Mouse (Mus musculus) cerebellum, adult 2 months (tissue): Measurements from ENCODE around the gene Pacs1. TPM values are rescaled to one million over a fixed set of nuclear protein-coding genes. Genes with fewer than 3 reads are reported as not detected.

ENCODE experiments used
- DNase-seq, 2 experiments: peaks; one replicate each; pipeline ENCODE4 v3.0.0; 2021
- H3K27ac ChIP-seq: fragments of 200-500 bp; 2 replicates; pipeline ENCODE4 v1.5.1; 2012; ENCODE audit warnings: low read length, control low read depth, inconsistent platforms; ENCODE audit not compliant: insufficient read depth
- H3K27me3 ChIP-seq: fragments of 200-500 bp; 2 replicates; pipeline ENCODE4 v1.6.1; 2012; ENCODE audit warnings: inconsistent platforms, mild to moderate bottlenecking, low read length, moderate library complexity; ENCODE audit not compliant: control insufficient read depth, insufficient read depth
- H3K4me1 ChIP-seq: fragments of 200-500 bp; 2 replicates; pipeline ENCODE4 v1.6.1; 2011; ENCODE audit warnings: low read length; ENCODE audit not compliant: control insufficient read depth, insufficient read depth
- H3K4me3 ChIP-seq: fragments of 200-500 bp; replicated peaks from 2 replicates; pipeline ENCODE3; 2011; ENCODE audit warnings: mild to moderate bottlenecking, low read depth, low read length, control low read depth; ENCODE audit not compliant: insufficient read depth
- CTCF ChIP-seq: fragments of 200-500 bp; IDR thresholded peaks from 2 replicates; pipeline ENCODE4 v1.5.1; 2011; ENCODE audit warnings: low read depth, mild to moderate bottlenecking, control low read depth, low read length, moderate library complexity, borderline replicate concordance; ENCODE audit not compliant: insufficient read depth
- POLR2A ChIP-seq: fragments of 200-500 bp; IDR thresholded peaks from 2 replicates; pipeline ENCODE4 v1.6.1; 2011; ENCODE audit warnings: low read length, control low read depth, borderline replicate concordance; ENCODE audit not compliant: insufficient read depth
- WGBS: fragments of 180-500 bp; shearing (Covaris S2); methylation state at CpG from one replicate; pipeline ENCODE4 v1.1.7; 2018; 5-methylcytosine and 5-hydroxymethylcytosine counted together
- polyA plus RNA-seq: library from polyadenylated mRNA; depleted of rRNA; stranded (reverse); fragments of >200 nt; gene quantifications from 2 replicates; pipeline ENCODE4 v1.2.3, GENCODE M21; 2012

The Pacs1 gene
- polyA plus RNA-seq, 1 experiment: 26.7 TPM

DNA sequence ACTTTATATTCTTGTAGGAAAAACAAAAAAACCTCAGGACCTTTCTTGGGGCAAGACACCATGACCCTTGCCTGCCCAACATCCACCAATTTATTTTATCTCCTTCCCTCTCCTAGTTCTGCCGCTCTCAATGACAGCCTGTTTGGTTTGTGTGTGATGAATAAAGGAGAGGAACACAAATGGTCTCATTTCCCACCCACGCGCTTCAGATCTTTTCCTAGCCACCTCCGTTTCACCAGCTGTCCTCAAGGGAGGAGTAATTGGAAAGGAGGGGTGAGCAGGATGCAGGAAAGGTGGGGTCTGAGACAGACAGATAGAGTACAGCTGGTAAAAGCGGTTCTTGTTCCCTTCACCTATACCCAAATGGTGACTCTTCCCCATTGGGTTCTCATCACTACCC is 23.7 kb upstream of the Pacs1 start:
- TF ChIP-seq CTCF: no peak
- no peak for TF ChIP-seq POLR2A
- H3K4me1 ChIP-seq: peaks cover 10% of the 10 kb centered on the region
- H3K27ac ChIP-seq: no peak overlapping the region
- WGBS: 88% methylated on average over 5 of the region's 5 CpGs
- no peaks in the 10 kb centered on the region for H3K27me3 ChIP-seq
- H3K4me3 ChIP-seq: no peak overlapping the region
- DNase-seq: no peak

DNA sequence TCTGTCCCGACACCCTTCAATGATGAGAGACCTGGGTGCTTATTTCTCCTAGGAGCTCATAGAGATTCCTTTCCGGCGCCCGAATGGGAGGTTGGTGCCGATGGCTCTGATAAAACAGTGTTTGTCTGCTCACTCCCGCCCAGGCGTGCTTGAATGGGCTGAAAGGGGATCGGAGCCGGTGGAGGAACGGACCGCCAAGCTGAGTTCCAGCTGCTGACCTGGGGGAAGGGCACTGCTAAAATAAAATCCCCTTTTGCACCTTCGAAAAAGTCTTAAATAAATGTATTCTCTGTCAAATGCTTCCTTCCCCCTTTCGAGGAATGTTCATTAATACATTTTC is 22.8 kb upstream of the Pacs1 start:
- TF ChIP-seq POLR2A (no peak), CTCF (no peak)
- H3K27me3 ChIP-seq: no peaks in the 10 kb centered on the region
- H3K4me3 ChIP-seq: peak overlapping the region; percentile 64
- no peak for DNase-seq
- peaks cover 10% of the 10 kb centered on the region for H3K4me1 ChIP-seq
- 3% methylated on average over 13 of the region's 13 CpGs for WGBS
- H3K27ac ChIP-seq: peak overlapping the region; percentile 67

DNA sequence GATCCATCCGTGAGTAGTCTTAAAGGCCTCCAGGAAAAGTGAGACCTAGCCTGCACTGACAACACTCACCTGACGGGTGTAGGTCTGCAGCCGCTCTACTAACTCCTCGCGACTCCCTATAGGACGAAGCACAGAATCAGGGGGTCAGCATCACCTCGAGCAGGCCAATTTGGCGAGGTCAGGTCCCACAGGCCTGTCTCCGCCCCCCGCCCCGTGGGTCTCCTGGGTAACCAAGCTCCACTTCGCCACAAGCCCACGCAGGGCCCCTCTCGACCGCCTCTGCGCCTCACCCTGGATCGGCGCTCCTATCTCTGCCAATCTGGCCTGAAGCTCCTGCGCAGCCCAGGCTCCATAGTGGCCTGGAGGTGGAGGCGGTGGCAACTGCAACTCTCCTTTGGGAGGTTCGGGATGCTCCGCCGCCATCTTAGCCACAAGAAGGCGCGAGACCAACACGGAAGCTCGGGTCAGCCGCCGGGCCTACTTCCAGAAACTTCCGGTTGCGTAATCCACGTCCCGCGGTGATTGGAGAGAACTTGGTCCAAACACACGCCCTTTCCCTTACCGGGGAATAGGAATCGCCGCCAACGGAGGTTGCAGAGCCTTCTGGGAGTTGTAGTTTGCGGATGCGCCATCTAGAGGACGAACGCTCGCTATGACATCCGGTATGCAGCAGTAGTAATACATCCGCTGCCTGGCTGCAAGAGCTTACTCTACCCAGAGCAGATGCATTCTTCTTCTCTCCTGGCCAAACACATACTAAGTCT is 22.2 kb upstream of the Pacs1 start, which contains the start of gene Sf3b2:
Gene Sf3b2 (minus strand): TSS at position 484 of the 764 bp plus-strand sequence.
- WGBS: under 1% methylated on average over 46 of the region's 46 CpGs
- H3K27me3 ChIP-seq: no peaks in the 10 kb centered on the region
- H3K27ac ChIP-seq: peak within 1 kb of the TSS; percentile 67
- H3K4me1 ChIP-seq: peaks cover 6% of the 10 kb centered on the region; the same call in 1 of the 2 replicates
- DNase-seq: peak; percentile 99 to 100
- TF ChIP-seq CTCF (peak; percentile 65), POLR2A (peak; percentile 76; the same call in 1 of the 2 replicates)
- H3K4me3 ChIP-seq: peak within 1 kb of the TSS; percentile 87

DNA sequence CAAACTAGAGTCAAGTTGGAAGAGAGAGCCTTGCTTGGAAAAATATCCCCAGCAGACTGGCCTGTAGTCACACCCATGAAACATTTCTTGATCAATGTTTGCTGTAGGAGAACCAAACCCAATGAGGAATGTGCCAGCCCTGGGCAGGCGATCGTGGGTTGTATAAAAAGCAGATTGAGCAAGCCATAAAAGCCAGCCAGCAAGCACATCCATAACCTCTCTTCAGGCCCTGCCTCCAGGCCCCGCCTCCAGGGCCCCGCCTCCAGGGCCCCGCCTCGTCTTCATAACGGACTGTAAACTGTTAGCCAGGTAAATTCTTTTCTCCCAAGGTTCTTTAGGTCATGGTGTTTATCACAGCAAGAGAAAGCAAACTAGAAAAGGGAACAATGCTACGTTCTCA is 5.5 kb upstream of the Pacs1 start:
- Histone ChIP-seq H3K27me3 (no peaks in the 10 kb centered on the region), H3K27ac (no peak overlapping the region), H3K4me3 (no peak overlapping the region), H3K4me1 (no peaks in the 10 kb centered on the region)
- DNase-seq: no peak
- TF ChIP-seq POLR2A (no peak), CTCF (no peak)
- 83% methylated on average over 8 of the region's 8 CpGs for WGBS

DNA sequence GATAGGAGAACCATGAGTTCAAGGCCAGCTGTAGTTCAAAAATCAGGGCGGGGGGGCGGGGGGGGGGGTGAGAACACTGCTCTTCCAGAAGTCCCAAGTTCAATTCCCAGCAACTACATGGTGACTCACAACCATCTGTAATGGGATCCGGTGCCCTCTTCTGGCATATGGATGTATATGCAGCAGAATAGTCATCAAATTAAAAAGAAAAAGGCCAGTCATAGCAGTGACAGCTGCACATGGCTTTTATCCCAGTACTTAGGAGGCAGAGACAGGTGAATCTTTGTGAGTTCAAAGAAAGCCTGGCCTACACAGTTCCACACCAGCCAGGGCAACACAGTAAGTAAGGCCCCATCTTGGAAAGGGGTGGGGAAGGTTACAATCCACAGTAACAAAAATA is 4.2 kb upstream of the Pacs1 start:
- no peak for DNase-seq
- no peaks in the 10 kb centered on the region; the same call in 1 of the 2 replicates for H3K4me1 ChIP-seq
- TF ChIP-seq POLR2A (no peak), CTCF (no peak)
- H3K4me3 ChIP-seq: no peak overlapping the region
- WGBS: 98% methylated on average over 3 of the region's 3 CpGs
- H3K27me3 ChIP-seq: no peaks in the 10 kb centered on the region
- H3K27ac ChIP-seq: no peak overlapping the region

DNA sequence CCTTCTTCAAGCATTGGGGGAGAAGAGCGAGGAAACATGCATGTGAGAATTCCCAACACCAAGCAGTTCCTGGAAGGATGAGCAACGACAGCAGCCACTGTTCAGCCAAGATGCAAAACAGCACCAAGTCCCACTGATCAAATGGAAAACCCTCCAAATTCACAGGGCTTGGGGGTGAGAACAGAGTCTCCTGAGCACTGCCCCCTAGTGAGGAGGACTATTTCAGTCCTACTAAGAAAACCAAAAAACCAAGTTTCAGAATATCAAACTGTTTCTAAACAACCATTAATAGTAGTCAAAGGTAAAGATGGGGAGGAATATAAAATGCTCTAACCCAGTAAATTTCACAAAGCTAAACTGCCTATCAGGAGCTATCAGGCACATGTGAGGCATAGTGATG is 3.6 kb upstream of the Pacs1 start:
- no peaks in the 10 kb centered on the region; the same call in 1 of the 2 replicates for H3K4me1 ChIP-seq
- WGBS: 82% methylated on average over 2 of the region's 2 CpGs
- H3K27me3 ChIP-seq: no peaks in the 10 kb centered on the region
- H3K4me3 ChIP-seq: no peak overlapping the region
- H3K27ac ChIP-seq: no peak overlapping the region
- peak in 1 of 2 experiments; percentile 1 for DNase-seq
- TF ChIP-seq CTCF (no peak), POLR2A (no peak)

DNA sequence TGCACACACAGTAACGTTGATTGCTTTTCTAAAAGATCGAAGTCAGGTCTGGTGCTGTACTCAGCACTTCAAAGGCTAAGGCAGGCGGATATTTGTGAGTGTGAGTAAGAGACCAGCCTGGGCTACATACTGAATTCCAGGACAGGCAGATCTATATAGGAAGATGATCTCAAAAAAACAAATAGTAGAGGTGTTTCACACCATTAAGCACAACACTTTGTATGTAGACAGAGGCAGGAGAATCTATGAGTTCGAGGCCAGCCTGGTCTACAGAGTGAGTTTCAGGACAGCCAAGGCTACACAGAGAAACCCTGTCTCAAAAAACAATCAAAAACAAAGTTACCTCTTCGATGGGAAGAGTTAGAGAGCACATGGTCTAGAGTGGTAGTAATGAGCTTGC is 2.8 kb upstream of the Pacs1 start:
- TF ChIP-seq POLR2A (no peak), CTCF (no peak)
- 91% methylated on average over 5 of the region's 5 CpGs for WGBS
- Histone ChIP-seq H3K4me3 (no peak overlapping the region), H3K4me1 (no peaks in the 10 kb centered on the region; the same call in 1 of the 2 replicates), H3K27ac (no peak overlapping the region), H3K27me3 (no peaks in the 10 kb centered on the region)
- DNase-seq: no peak

DNA sequence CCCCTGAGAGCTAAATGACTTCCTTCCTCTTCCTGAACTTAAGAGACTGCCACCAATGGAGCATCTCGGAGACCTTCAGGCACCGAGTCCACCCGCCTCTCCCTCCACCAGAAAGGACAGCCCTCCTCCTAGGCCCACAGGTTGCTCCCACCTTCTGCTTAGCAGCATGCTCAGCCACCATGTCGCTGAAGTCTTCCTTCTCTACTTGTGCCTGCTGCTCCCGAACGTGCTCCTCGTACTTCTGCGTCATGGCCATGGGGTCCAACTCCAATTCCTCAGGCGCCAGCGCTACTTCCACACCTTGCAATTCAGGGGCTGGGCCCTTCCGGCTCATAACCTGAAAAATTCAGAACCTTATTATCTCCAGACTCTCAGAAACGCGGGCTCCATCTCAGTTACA is 1.7 kb upstream of the Pacs1 start:
- no peak for TF ChIP-seq CTCF
- no peak for TF ChIP-seq POLR2A
- Histone ChIP-seq H3K27ac (no peak overlapping the region), H3K4me1 (no peaks in the 10 kb centered on the region; the same call in 1 of the 2 replicates), H3K27me3 (no peaks in the 10 kb centered on the region), H3K4me3 (no peak overlapping the region)
- DNase-seq: no peak
- WGBS: 95% methylated on average over 11 of the region's 13 CpGs
